Mouse (Mus musculus) CH12.LX (cell line): ENCODE results near the gene Sgsm1. TPM values are rescaled to one million over a fixed set of nuclear protein-coding genes. Genes with fewer than 3 reads are reported as not detected.

ENCODE experiments used
- DNase-seq: peaks from one replicate; pipeline ENCODE4 v3.0.0-alpha.2; 2013; ENCODE audit errors: extremely low read depth
- H3K27ac ChIP-seq: 2 replicates; pipeline ENCODE4 v1.5.1; 2012; ENCODE audit warnings: low read depth, mild to moderate bottlenecking, control low read depth, moderate library complexity; ENCODE audit not compliant: insufficient read depth
- H3K27me3 ChIP-seq: replicated peaks from 2 replicates; pipeline ENCODE3; 2012; ENCODE audit warnings: inconsistent platforms
- H3K36me3 ChIP-seq, 2 experiments: replicated peaks in 1 of 2; 2 replicates each; pipeline versions ENCODE3 to v1.6.1; 2012; ENCODE audit warnings: inconsistent platforms in 1 of 2, low read length in 1 of 2, mild to moderate bottlenecking in 1 of 2, mixed read lengths in 1 of 2, moderate library complexity in 1 of 2; ENCODE audit not compliant: control insufficient read depth in 1 of 2, insufficient read depth in 1 of 2
- H3K4me1 ChIP-seq, 2 experiments: 2 replicates each; pipeline ENCODE4 v1.6.1; 2012; ENCODE audit warnings: inconsistent platforms in 1 of 2, moderate library complexity in 1 of 2; ENCODE audit not compliant: insufficient read depth in 2 of 2, control insufficient read depth in 1 of 2
- H3K4me2 ChIP-seq: 2 replicates; pipeline ENCODE4 v1.6.1; 2012; ENCODE audit warnings: low read depth, mild to moderate bottlenecking, control low read depth; ENCODE audit not compliant: poor library complexity, insufficient read depth, severe bottlenecking
- H3K4me3 ChIP-seq, 3 experiments: fragments of 150-350 bp in 1 of 3; sonication (generic) in 1 of 3; replicated peaks in 1 of 3; 2 replicates each; pipeline versions ENCODE3 to v1.5.1; 2011 to 2012; ENCODE audit warnings: low read depth in 2 of 3, low read length in 2 of 3, mild to moderate bottlenecking in 2 of 3, moderate library complexity in 2 of 3, control low read depth in 1 of 3, improper control_type of control experiment in 1 of 3, inconsistent platforms in 1 of 3, mixed read lengths in 1 of 3; ENCODE audit not compliant: poor library complexity in 1 of 3
- H3K79me2 ChIP-seq: replicated peaks from 2 replicates; pipeline ENCODE4 v1.6.1; 2012; ENCODE audit warnings: mild to moderate bottlenecking, moderate library complexity; ENCODE audit not compliant: control insufficient read depth, poor library complexity, insufficient read depth, severe bottlenecking; ENCODE audit errors: extremely low read depth
- H3K9ac ChIP-seq: 2 replicates; pipeline ENCODE4 v1.6.1; 2012; ENCODE audit warnings: low read depth, mild to moderate bottlenecking, control low read depth, moderate library complexity; ENCODE audit not compliant: insufficient read depth
- H3K9me3 ChIP-seq: replicated peaks from 2 replicates; pipeline ENCODE3; 2012; ENCODE audit warnings: low read length, inconsistent platforms, mixed read lengths
- BHLHE40 ChIP-seq: IDR thresholded peaks from 2 replicates; pipeline ENCODE4 v1.6.1; 2011; ENCODE audit warnings: mild to moderate bottlenecking, low read depth, low read length, improper control_type of control experiment
- CHD2 ChIP-seq: IDR thresholded peaks from 2 replicates; pipeline ENCODE4 v1.6.1; 2011; ENCODE audit warnings: low read length, improper control_type of control experiment
- E2F4 ChIP-seq: IDR thresholded peaks from 2 replicates; pipeline ENCODE4 v1.6.1; 2011; ENCODE audit warnings: low read depth, low read length, improper control_type of control experiment; ENCODE audit not compliant: insufficient replicate concordance
- EP300 ChIP-seq: IDR thresholded peaks from 2 replicates; pipeline ENCODE4 v1.6.1; 2011; ENCODE audit warnings: low read length, improper control_type of control experiment
- GABPA ChIP-seq: IDR thresholded peaks from 2 replicates; pipeline ENCODE4 v1.6.1; 2012; ENCODE audit warnings: low read depth, low read length, improper control_type of control experiment, inconsistent platforms; ENCODE audit not compliant: insufficient replicate concordance
- JUN ChIP-seq: IDR thresholded peaks from 2 replicates; pipeline ENCODE4 v1.6.1; 2011; ENCODE audit warnings: low read depth, mild to moderate bottlenecking, low read length, improper control_type of control experiment, moderate library complexity; ENCODE audit not compliant: insufficient read depth
- JUND ChIP-seq: conservative IDR thresholded peaks from 2 replicates; pipeline ENCODE4 v1.6.1; 2011; ENCODE audit warnings: low read depth, low read length, improper control_type of control experiment
- KAT2A ChIP-seq: IDR thresholded peaks from 2 replicates; pipeline ENCODE4 v1.6.1; 2012; ENCODE audit warnings: low read length, improper control_type of control experiment, inconsistent platforms; ENCODE audit not compliant: insufficient replicate concordance
- MAZ ChIP-seq: IDR thresholded peaks from 2 replicates; pipeline ENCODE4 v1.6.1; 2012; ENCODE audit warnings: low read depth, mild to moderate bottlenecking, inconsistent platforms, low read length, improper control_type of control experiment, moderate library complexity
- MEF2A ChIP-seq: IDR thresholded peaks from 2 replicates; pipeline ENCODE4 v1.6.1; 2014; ENCODE audit warnings: low read depth, mild to moderate bottlenecking, inconsistent platforms, low read length, improper control_type of control experiment, borderline replicate concordance
- MXI1 ChIP-seq: IDR thresholded peaks from 2 replicates; pipeline ENCODE4 v1.6.1; 2011; ENCODE audit warnings: mild to moderate bottlenecking, low read depth, low read length, improper control_type of control experiment
- NELFE ChIP-seq: IDR thresholded peaks from 2 replicates; pipeline ENCODE4 v1.6.1; 2011; ENCODE audit warnings: low read depth, low read length, improper control_type of control experiment
- NRF1 ChIP-seq: IDR thresholded peaks from 2 replicates; pipeline ENCODE4 v1.6.1; 2014; ENCODE audit warnings: low read depth, mild to moderate bottlenecking, inconsistent platforms, low read length, improper control_type of control experiment, moderate library complexity
- POLR2AphosphoS2 ChIP-seq: IDR thresholded peaks from 2 replicates; pipeline ENCODE4 v1.6.1; 2011; ENCODE audit warnings: low read depth, low read length, improper control_type of control experiment
- RAD21 ChIP-seq: IDR thresholded peaks from 2 replicates; pipeline ENCODE4 v1.6.1; 2011; ENCODE audit warnings: low read depth, mild to moderate bottlenecking, low read length, improper control_type of control experiment, moderate library complexity
- SIN3A ChIP-seq: IDR thresholded peaks from 2 replicates; pipeline ENCODE4 v1.6.1; 2012; ENCODE audit warnings: low read length, improper control_type of control experiment, inconsistent platforms
- TBP ChIP-seq: conservative IDR thresholded peaks from 2 replicates; pipeline ENCODE4 v1.6.1; 2011; ENCODE audit warnings: low read depth, low read length, improper control_type of control experiment
- TCF12 ChIP-seq: IDR thresholded peaks from 2 replicates; pipeline ENCODE4 v1.6.1; 2014; ENCODE audit warnings: low read depth, mild to moderate bottlenecking, inconsistent platforms, low read length, improper control_type of control experiment
- ZC3H11A ChIP-seq: IDR thresholded peaks from 2 replicates; pipeline ENCODE4 v1.6.1; 2012; ENCODE audit warnings: low read depth, mild to moderate bottlenecking, inconsistent platforms, low read length, improper control_type of control experiment
- dilution Hi-C: fragments of 300-500 bp; cut with MboI; formaldehyde crosslinking; loops from 2 replicates; pipeline ENCODE4 v1.14.3; 2020; ENCODE audit warnings: low sequenced_read_pairs; ENCODE audit not compliant: extremely low pct_unique_long_range_greater_than_20kb, extremely low pct_ligation_motif_present
- in situ Hi-C: fragments of 300-500 bp; cut with MboI; formaldehyde crosslinking; loops from 3 replicates; pipeline ENCODE4 v1.14.3; 2019; ENCODE audit warnings: low sequenced_read_pairs, low pct_ligation_motif_present, low pct_unique_long_range_greater_than_20kb, mixed read lengths
- polyA plus RNA-seq: library from polyadenylated mRNA; unstranded; fragments of >175 nt; gene quantifications from 2 replicates; pipeline ENCODE4 v1.2.1, GENCODE M21; 2012; ENCODE audit warnings: low read depth; ENCODE audit not compliant: insufficient read length
- total RNA-seq, 2 experiments: library from RNA; depleted of rRNA; stranded (reverse); fragments of 300-350 nt in 1 of 2; fragments of >200 nt in 1 of 2; gene quantifications; 2 replicates each; pipeline ENCODE4 v1.2.3; 2012 to 2014

Gene Sgsm1
- total and polyA plus RNA-seq, 3 experiments = 0.08 TPM; not detected in 2

DNA sequence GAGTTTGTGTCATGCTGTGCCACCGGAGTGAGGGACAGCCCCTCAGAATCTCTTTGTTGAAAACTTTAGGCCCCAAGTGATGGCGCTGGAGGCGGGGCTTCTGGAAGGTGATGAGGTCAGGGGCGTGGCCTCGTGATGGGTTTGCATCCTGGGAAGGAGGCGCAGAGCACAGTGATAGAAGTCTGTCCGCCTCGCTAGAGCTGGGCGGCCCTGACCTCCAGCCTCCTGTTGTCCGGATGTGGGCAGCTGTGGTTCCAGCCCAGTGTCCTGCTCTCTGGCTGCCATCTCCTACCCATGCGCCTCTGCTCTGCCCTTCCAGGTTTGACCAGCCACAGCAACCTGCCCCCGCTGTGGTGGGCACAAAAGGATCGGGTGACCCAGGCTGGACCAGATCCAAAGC, 8.7 kb downstream of the Sgsm1 start:
- Histone ChIP-seq H3K9ac (no peak overlapping the region), H3K9me3 (peaks cover 18% of the 10 kb centered on the region), H3K79me2 (no peaks in the 10 kb centered on the region), H3K4me3 (no peak overlapping the region), H3K4me2 (no peak overlapping the region), H3K4me1 (no peaks in the 10 kb centered on the region), H3K27ac (no peak overlapping the region)
- dilution Hi-C loops = no loop called here
- in situ Hi-C loops = no loop called here
- DNase-seq = no peak
- no peak for TF ChIP-seq GABPA
- TF ChIP-seq JUND = no peak
- TF ChIP-seq, all 38 proteins: peak for 0
- Histone ChIP-seq H3K27me3 (peaks cover 21% of the 10 kb centered on the region), H3K36me3 (no peaks in the 10 kb centered on the region)

DNA sequence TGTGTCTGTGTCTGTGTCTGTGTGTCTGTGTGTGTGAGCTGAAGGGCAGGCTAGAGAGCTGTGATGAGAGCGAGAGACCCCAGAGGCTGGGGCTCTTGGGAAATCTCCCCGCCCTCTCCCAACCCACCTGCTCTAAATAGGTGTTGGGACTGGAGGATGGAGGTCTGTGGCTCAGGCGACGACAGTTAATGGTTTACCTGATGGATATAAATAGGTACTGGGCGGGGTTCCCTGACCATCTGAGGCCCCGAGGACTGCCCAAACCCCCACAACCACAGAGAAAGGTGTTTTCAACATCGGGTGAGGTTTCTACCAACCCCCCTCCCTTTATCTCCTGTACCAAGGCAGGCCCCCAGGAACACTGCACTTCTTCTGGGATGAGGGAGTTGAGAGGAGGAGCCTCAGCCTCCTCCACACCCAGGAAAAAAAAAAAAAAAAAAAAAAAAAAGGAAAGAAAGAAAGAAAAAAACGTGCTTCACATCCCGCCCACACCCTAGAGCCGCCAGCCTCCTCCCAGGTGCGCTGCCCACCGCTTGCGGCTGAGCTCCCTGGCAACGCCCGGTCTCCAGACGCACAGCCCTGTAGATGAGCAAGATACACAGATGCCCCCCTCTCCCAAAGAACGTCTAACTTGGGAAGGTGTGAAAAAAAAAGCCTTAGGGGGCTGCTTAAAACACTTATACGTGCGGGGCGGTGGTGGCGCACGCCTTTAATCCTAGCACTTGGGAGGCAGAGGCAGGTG, 10.3 kb downstream of the Sgsm1 start:
- Histone ChIP-seq H3K36me3 (no peaks in the 10 kb centered on the region), H3K4me3 (no peak overlapping the region), H3K9me3 (peaks cover 10% of the 10 kb centered on the region), H3K27ac (no peak overlapping the region), H3K27me3 (peaks cover 23% of the 10 kb centered on the region), H3K4me1 (no peaks in the 10 kb centered on the region), H3K9ac (no peak overlapping the region), H3K4me2 (no peak overlapping the region), H3K79me2 (no peaks in the 10 kb centered on the region)
- in situ Hi-C loops (no loop called here), dilution Hi-C loops (no loop called here)
- TF ChIP-seq RAD21 (no peak), EP300 (no peak), BHLHE40 (no peak), SIN3A (no peak), GABPA (no peak), NRF1 (no peak), ZC3H11A (no peak), MEF2A (no peak), KAT2A (no peak), E2F4 (no peak), JUN (no peak), NELFE (no peak), POLR2AphosphoS2 (no peak), MAZ (no peak), MXI1 (no peak), CHD2 (no peak), TCF12 (no peak), TBP (no peak)
- DNase-seq = no peak
